Mouse (Mus musculus) kidney, adult 2 months (tissue): ENCODE results near the gene Supt7l.

Experiments used
- CTCF ChIP-seq: fragments of 200-500 bp; conservative IDR thresholded peaks from 2 replicates; pipeline ENCODE4 v1.5.1; 2011; ENCODE audit warnings: low read depth, mild to moderate bottlenecking, control low read depth, low read length, moderate library complexity, mixed read lengths; ENCODE audit not compliant: insufficient read depth, insufficient read length
- POLR2A ChIP-seq: fragments of 200-500 bp; IDR thresholded peaks from one replicate; pipeline ENCODE4 v1.6.1; 2011; ENCODE audit warnings: low read depth, low read length, control low read depth

GRCm38 (mm10) chr5:31494513-31495297 lies 32.9 kb downstream of the Supt7l start, which contains the start of gene Gpn1:
- TF ChIP-seq CTCF (no peak), POLR2A (no peak)
